Mouse (Mus musculus): Measurements from ENCODE around the gene Ifih1. TPM values are rescaled to one million over a fixed set of nuclear protein-coding genes. Genes with fewer than 3 reads are reported as not detected.

The Ifih1 gene
- polyA plus RNA-seq, 1 experiment from 2014 or later, result 1.3 TPM

- no peak for ATAC-seq (ENCODE audit: insufficient number of reproducible peaks, insufficient read depth, low FRiP score, low read depth)
- 79% methylated on average over 3 of the region's 3 CpGs for WGBS
- H3K27ac ChIP-seq (replicated peaks in 1 of 2; ENCODE audit: control insufficient read depth in 1 of 2, insufficient read depth in 1 of 2, low read depth in 2 of 2, low read length in 2 of 2), result no peak overlapping the region
Observed at GRCm38 (mm10) chr2:62549659-62550058, 96.4 kb downstream of the Ifih1 start.

GRCm38 (mm10) chr2:62549131-62549530 is 96.9 kb downstream of the Ifih1 start:
- ATAC-seq (ENCODE audit: insufficient number of reproducible peaks, insufficient read depth, low FRiP score, low read depth), result no peak

More at GRCm38 (mm10) chr2:62549659-62550058, 96.4 kb downstream of the Ifih1 start:
- Histone ChIP-seq H3K4me2 (ENCODE audit: low read length) (no peak overlapping the region), H3K9ac (ENCODE audit: low read length) (no peak overlapping the region), H3K4me3 (ENCODE audit: control insufficient read depth in 1 of 2, insufficient read depth in 1 of 2, low read depth in 1 of 2, low read length in 2 of 2) (no peak overlapping the region), H3K9me3 (ENCODE audit: control insufficient read depth, low read length) (no peaks in the 10 kb centered on the region), H3K27me3 (ENCODE audit: control insufficient read depth, insufficient read depth, low read length) (no peaks in the 10 kb centered on the region), H3K36me3 (ENCODE audit: control insufficient read depth, insufficient read depth, low read length) (no peaks in the 10 kb centered on the region), H3K4me1 (ENCODE audit: control insufficient read depth in 2 of 2, insufficient read depth in 2 of 2, low read length in 2 of 2) (no peaks in the 10 kb centered on the region)

DNA sequence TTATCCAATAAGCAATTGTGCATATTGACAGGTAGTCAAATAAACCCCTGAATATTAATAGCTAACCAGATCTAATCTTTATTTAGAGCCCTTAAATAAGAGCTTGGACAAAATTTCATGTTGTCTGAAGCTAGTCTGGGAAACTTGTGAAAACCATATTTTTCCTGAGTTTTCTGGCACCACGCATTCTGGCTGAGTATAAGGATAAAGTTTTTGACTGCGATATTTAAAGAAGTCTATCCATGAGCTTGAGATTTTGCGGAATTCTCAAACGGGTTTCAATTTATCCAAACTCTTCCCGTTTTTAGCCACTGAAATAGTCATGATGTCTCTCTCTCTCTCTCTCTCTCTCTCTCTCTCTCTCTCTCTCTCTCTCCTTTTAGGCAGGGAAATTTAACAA is 98.0 kb downstream of the Ifih1 start:
- no peaks in the 10 kb centered on the region for H3K27me3 ChIP-seq (ENCODE audit: control insufficient read depth, insufficient read depth, low read length)
- H3K4me2 ChIP-seq (ENCODE audit: low read length), result no peak overlapping the region
- no peak for ATAC-seq (ENCODE audit: insufficient number of reproducible peaks, insufficient read depth, low FRiP score, low read depth)
- no peaks in the 10 kb centered on the region for H3K4me1 ChIP-seq (ENCODE audit: control insufficient read depth in 2 of 2, insufficient read depth in 2 of 2, low read length in 2 of 2)
- H3K36me3 ChIP-seq (ENCODE audit: control insufficient read depth, insufficient read depth, low read length), result no peaks in the 10 kb centered on the region
- H3K4me3 ChIP-seq (ENCODE audit: control insufficient read depth in 1 of 2, insufficient read depth in 1 of 2, low read depth in 1 of 2, low read length in 2 of 2), result no peak overlapping the region
- WGBS, result 88% methylated on average over 5 of the region's 5 CpGs
- no peak overlapping the region for H3K27ac ChIP-seq (replicated peaks in 1 of 2; ENCODE audit: control insufficient read depth in 1 of 2, insufficient read depth in 1 of 2, low read depth in 2 of 2, low read length in 2 of 2)
- H3K9me3 ChIP-seq (ENCODE audit: control insufficient read depth, low read length), result no peaks in the 10 kb centered on the region
- H3K9ac ChIP-seq (ENCODE audit: low read length), result no peak overlapping the region

More at GRCm38 (mm10) chr2:62549131-62549530, 96.9 kb downstream of the Ifih1 start:
- no peak overlapping the region for H3K4me2 ChIP-seq (ENCODE audit: low read length)
- no peaks in the 10 kb centered on the region for H3K9me3 ChIP-seq (ENCODE audit: control insufficient read depth, low read length)
- H3K36me3 ChIP-seq (ENCODE audit: control insufficient read depth, insufficient read depth, low read length), result no peaks in the 10 kb centered on the region
- no peak overlapping the region for H3K9ac ChIP-seq (ENCODE audit: low read length)
- no peaks in the 10 kb centered on the region for H3K4me1 ChIP-seq (ENCODE audit: control insufficient read depth in 2 of 2, insufficient read depth in 2 of 2, low read length in 2 of 2)
- H3K27ac ChIP-seq (replicated peaks in 1 of 2; ENCODE audit: control insufficient read depth in 1 of 2, insufficient read depth in 1 of 2, low read depth in 2 of 2, low read length in 2 of 2), result no peak overlapping the region
- H3K27me3 ChIP-seq (ENCODE audit: control insufficient read depth, insufficient read depth, low read length), result no peaks in the 10 kb centered on the region
- WGBS, result 76% methylated on average over 4 of the region's 4 CpGs
- no peak overlapping the region for H3K4me3 ChIP-seq (ENCODE audit: control insufficient read depth in 1 of 2, insufficient read depth in 1 of 2, low read depth in 1 of 2, low read length in 2 of 2)

Other genes starting within 250 kb of the Ifih1 start
- 22.0 and 26.5 TPM in 2 replicates for gene Dpp4, start 234.0 kb downstream of the Ifih1 start, polyA plus RNA-seq (2014; fragmentation: Nextera tagmentation; extraction: Ambion mirVana)
- not detected in 2 replicates for gene Gcg, start 162.6 kb downstream of the Ifih1 start, polyA plus RNA-seq (2014; fragmentation: Nextera tagmentation; extraction: Ambion mirVana)
- gene Fap, start 72.2 kb downstream of the Ifih1 start, polyA plus RNA-seq (2014; fragmentation: Nextera tagmentation; extraction: Ambion mirVana), result 3.1 and 3.3 TPM in 2 replicates
- gene Gca, start 18.0 kb upstream of the Ifih1 start, polyA plus RNA-seq (2014; fragmentation: Nextera tagmentation; extraction: Ambion mirVana), result 19.1 and 20.1 TPM in 2 replicates

Measured in heart, embryonic 14.5 days (tissue).